Mouse (Mus musculus) ES-E14 (cell line): ENCODE results near the gene Zfr2. TPM values are rescaled to one million over a fixed set of nuclear protein-coding genes. Genes with fewer than 3 reads are reported as not detected.

ENCODE experiments used
- DNase-seq: peaks from one replicate; pipeline ENCODE4 v3.0.0-alpha.2; 2013; ENCODE audit warnings: low read depth, low spot score
- H3K27ac ChIP-seq: 2 replicates; pipeline ENCODE4 v1.5.1; 2012; ENCODE audit warnings: low read depth, mild to moderate bottlenecking, low read length, moderate library complexity, mixed read lengths; ENCODE audit not compliant: poor library complexity, insufficient read depth, severe bottlenecking
- H3K36me3 ChIP-seq: 2 replicates; pipeline ENCODE4 v1.6.1; 2012; ENCODE audit warnings: mild to moderate bottlenecking, low read length, moderate library complexity, mixed read lengths; ENCODE audit not compliant: control insufficient read depth, poor library complexity, insufficient read depth, severe bottlenecking
- H3K4me1 ChIP-seq, 2 experiments: fragments of 150-350 bp in 1 of 2; sonication (generic) in 1 of 2; 2 replicates each; pipeline ENCODE4 v1.6.1; 2012; ENCODE audit warnings: low read length in 2 of 2, mild to moderate bottlenecking in 1 of 2, mixed read lengths in 1 of 2; ENCODE audit not compliant: control insufficient read depth in 2 of 2, insufficient read depth in 2 of 2, poor library complexity in 1 of 2
- H3K4me3 ChIP-seq, 2 experiments: fragments of 150-350 bp in 1 of 2; sonication (generic) in 1 of 2; 2 replicates each; pipeline ENCODE4 v1.5.1; 2012; ENCODE audit warnings: low read length in 2 of 2, low read depth in 1 of 2, mild to moderate bottlenecking in 1 of 2, mixed read lengths in 1 of 2; ENCODE audit not compliant: insufficient read depth in 1 of 2, poor library complexity in 1 of 2, severe bottlenecking in 1 of 2
- H3K9ac ChIP-seq: 2 replicates; pipeline ENCODE4 v1.6.1; 2012; ENCODE audit warnings: low read depth, mild to moderate bottlenecking, low read length, mixed read lengths; ENCODE audit not compliant: poor library complexity, insufficient read depth, severe bottlenecking
- H3K9me3 ChIP-seq: fragments of 150-350 bp; sonication (generic); 2 replicates; pipeline ENCODE4 v1.6.1; 2012; ENCODE audit warnings: low read depth, mild to moderate bottlenecking, low read length; ENCODE audit not compliant: control insufficient read depth, insufficient read depth
- CHD2 ChIP-seq: IDR thresholded peaks from 2 replicates; pipeline ENCODE4 v1.6.1; 2014; ENCODE audit warnings: mild to moderate bottlenecking, low read depth, low read length, inconsistent platforms
- HCFC1 ChIP-seq: IDR thresholded peaks from 2 replicates; pipeline ENCODE4 v1.6.1; 2012; ENCODE audit warnings: low read length, inconsistent platforms, borderline replicate concordance; ENCODE audit not compliant: insufficient read depth
- MAFK ChIP-seq: IDR thresholded peaks from 2 replicates; pipeline ENCODE4 v1.6.1; 2014; ENCODE audit warnings: mild to moderate bottlenecking, low read depth, low read length, inconsistent platforms; ENCODE audit not compliant: insufficient read depth
- ZC3H11A ChIP-seq: IDR thresholded peaks from 2 replicates; pipeline ENCODE4 v1.6.1; 2012; ENCODE audit warnings: low read depth, mild to moderate bottlenecking, inconsistent platforms, low read length, borderline replicate concordance
- ZNF384 ChIP-seq: IDR thresholded peaks from 2 replicates; pipeline ENCODE4 v1.6.1; 2012; ENCODE audit warnings: low read depth, low read length, inconsistent platforms
- in situ Hi-C, 2 experiments: fragments of 600-800 bp; cut with MboI; formaldehyde crosslinking; loops; one replicate each; pipeline ENCODE4 v1.15.1; 2025; ENCODE audit warnings: low sequenced_read_pairs in 2 of 2, inconsistent platforms in 1 of 2; ENCODE audit not compliant: unreplicated experiment in 2 of 2
- total RNA-seq: library from RNA; depleted of rRNA; stranded (reverse); fragments of 300-350 nt; gene quantifications from 2 replicates; pipeline ENCODE4 v1.2.3, GENCODE M21; 2012

The Zfr2 gene
- total RNA-seq, 1 experiment, result 0.67 TPM

DNA sequence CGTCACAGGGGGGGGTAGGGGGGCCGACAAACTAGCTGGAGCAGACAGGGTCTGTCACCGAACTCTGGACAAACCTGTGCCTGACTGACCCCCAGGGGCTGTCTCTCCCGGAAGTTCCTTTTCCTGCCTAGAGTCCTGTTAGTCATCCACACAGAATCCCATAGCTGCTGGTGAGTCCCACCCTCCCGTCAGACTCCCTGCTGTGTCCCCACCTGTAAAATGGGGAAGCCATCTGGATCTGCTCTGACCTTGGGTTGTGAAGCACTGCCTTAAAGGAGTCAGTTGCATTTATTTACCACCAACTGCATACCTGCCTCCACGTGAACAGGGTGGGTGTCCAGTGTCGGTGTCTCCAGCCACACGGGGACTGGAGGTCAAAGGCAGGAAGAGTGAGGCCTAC is 61.5 kb downstream of the Zfr2 start:
- Histone ChIP-seq H3K9ac (no peak overlapping the region), H3K9me3 (no peaks in the 10 kb centered on the region), H3K4me3 (no peak overlapping the region; a peak in 1 of 4 replicates), H3K27ac (no peak overlapping the region), H3K4me1 (peaks cover 4 to 25% of the 10 kb centered on the region in 2 experiments; a peak in 3 of 4 replicates), H3K36me3 (peaks cover 5% of the 10 kb centered on the region; the same call in 1 of the 2 replicates)
- no peak for TF ChIP-seq CHD2
- TF ChIP-seq ZNF384, result no peak
- TF ChIP-seq MAFK, result no peak
- TF ChIP-seq HCFC1, result no peak
- no peak for TF ChIP-seq ZC3H11A
- in situ Hi-C loops, result no loop called here
- DNase-seq, result no peak

DNA sequence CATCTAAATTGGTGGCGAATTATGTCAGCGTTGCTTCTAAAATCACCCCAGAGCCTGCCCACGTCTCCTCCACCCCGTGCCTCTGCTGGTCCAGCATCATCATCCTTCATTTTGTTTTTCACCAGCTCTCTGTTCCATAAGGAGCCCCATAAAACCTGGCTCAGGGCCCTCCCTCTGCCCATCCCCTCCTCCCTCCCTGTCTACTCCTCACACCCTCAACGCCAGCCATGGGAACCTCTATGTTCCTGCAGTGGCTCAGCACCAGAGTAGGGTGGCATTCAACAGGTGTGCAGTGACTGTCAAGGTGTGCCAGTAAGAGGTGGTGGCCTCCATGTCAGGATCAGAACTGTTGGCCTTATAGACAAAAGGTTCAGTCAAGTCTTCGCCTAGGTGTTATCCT is 62.2 kb downstream of the Zfr2 start:
- Histone ChIP-seq H3K9me3 (no peaks in the 10 kb centered on the region), H3K27ac (no peak overlapping the region), H3K36me3 (peaks cover 5% of the 10 kb centered on the region; the same call in 1 of the 2 replicates), H3K9ac (no peak overlapping the region), H3K4me3 (no peak overlapping the region), H3K4me1 (peaks cover 4 to 25% of the 10 kb centered on the region in 2 experiments; a peak in 3 of 4 replicates)
- DNase-seq, result no peak
- in situ Hi-C loops, result no loop called here
- TF ChIP-seq CHD2 (no peak), ZC3H11A (no peak)

DNA sequence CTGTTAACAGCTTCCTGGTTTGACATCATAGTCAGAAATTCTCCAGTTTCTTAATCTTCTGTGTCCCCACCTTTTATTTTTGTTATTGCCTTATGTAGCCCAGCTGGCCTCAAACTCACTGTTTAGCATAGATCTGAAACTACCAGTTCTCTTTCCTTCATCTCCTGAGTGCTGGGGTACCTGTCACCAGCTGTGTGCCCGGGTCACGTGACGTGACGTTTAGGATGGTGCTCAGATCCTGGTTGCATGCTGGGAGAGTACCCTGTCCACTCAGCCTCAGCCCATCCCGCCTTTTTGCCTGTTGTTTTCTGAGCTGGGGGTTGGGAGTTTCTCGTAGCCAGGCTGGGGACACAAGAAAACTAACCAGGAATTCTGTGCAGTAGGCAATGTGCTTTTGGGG is 64.3 kb downstream of the Zfr2 start:
- peaks cover 5% of the 10 kb centered on the region; the same call in 1 of the 2 replicates for H3K36me3 ChIP-seq
- no peak overlapping the region for H3K27ac ChIP-seq
- DNase-seq, result no peak
- TF ChIP-seq ZNF384, result no peak
- no peak for TF ChIP-seq MAFK
- no peak for TF ChIP-seq HCFC1
- TF ChIP-seq ZC3H11A, result no peak
- TF ChIP-seq CHD2, result no peak
- no peaks in the 10 kb centered on the region for H3K9me3 ChIP-seq
- in situ Hi-C loops, result no loop called here
- H3K9ac ChIP-seq, result no peak overlapping the region
- no peak overlapping the region for H3K4me3 ChIP-seq
- peaks cover 0 to 21% of the 10 kb centered on the region in 2 experiments; a peak in 2 of 4 replicates for H3K4me1 ChIP-seq

DNA sequence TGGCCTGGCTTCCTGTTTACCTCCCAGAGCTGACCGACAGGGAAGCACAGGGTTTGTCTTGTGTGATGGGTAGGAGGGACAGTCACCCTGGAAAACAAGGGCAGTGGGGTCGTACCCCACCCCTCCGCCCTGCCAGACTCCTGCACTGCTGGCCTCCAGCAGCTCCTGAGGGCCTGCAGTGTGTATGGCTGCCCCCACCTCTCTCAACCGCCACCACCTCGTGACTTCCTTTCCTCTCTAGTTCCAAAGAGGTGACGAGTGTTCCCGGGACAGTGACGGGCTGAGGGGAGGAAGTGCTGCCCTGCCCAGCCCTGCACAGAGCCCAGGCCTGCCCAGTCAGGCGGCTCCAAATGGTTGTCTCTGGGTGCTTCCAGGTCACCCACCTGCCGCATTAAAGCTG is 64.9 kb downstream of the Zfr2 start:
- TF ChIP-seq CHD2, result no peak
- no peak for TF ChIP-seq ZNF384
- TF ChIP-seq MAFK, result no peak
- no peak for TF ChIP-seq HCFC1
- H3K9ac ChIP-seq, result no peak overlapping the region
- H3K36me3 ChIP-seq, result peaks cover 5% of the 10 kb centered on the region; the same call in 1 of the 2 replicates
- peaks cover 0 to 21% of the 10 kb centered on the region in 2 experiments; a peak in 2 of 4 replicates for H3K4me1 ChIP-seq
- no peaks in the 10 kb centered on the region for H3K9me3 ChIP-seq
- in situ Hi-C loops, result no loop called here
- H3K4me3 ChIP-seq, result no peak overlapping the region
- H3K27ac ChIP-seq, result no peak overlapping the region
- no peak for DNase-seq

DNA sequence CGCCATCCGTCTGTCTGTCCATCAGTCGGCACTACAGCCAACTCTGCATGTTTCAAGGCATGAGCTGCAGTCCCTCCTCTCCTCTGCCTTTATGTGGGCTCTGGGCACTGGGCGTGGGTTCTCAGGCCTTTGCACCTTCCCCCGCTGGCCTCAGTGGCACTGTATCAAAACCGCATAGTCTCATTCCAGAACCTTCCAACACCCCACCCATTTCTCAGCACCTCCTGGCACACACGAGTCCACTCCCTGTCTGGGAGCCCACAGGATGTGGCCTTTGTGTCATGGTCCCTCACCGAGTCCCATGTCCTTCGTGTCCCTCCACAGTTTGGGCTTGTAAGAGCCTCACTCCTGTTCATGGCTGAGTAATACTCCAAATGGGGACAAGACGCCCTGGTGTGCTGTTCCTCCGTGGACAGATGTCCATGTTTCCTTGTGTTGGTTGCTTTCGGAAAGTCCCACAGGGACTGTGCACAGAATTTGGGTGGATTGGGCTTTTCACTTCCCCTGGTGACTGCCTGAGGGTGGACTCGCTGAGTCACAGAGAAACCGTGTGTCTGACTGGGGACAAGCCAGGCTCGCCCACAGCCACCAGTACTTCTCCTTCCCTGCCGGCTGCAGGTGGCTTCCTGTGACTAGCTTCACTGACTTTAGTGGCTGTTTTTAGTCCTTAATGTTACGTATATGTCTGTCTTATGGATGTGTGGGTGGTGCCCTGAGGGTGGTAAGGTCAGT is 65.6 kb downstream of the Zfr2 start:
- in situ Hi-C loops, result no loop called here
- TF ChIP-seq CHD2 (no peak), ZNF384 (no peak), HCFC1 (no peak), MAFK (no peak), ZC3H11A (no peak)
- H3K27ac ChIP-seq, result no peak overlapping the region

More for the DNA sequence above, 65.6 kb downstream of the Zfr2 start:
- DNase-seq, result no peak
- no peaks in the 10 kb centered on the region for H3K9me3 ChIP-seq
- no peak overlapping the region for H3K4me3 ChIP-seq
- peaks cover 5% of the 10 kb centered on the region; the same call in 1 of the 2 replicates for H3K36me3 ChIP-seq
- peaks cover 0 to 27% of the 10 kb centered on the region in 2 experiments; a peak in 2 of 4 replicates for H3K4me1 ChIP-seq
- H3K9ac ChIP-seq, result no peak overlapping the region
